Mouse (Mus musculus) forebrain, embryonic 14.5 days (tissue): Measurements from ENCODE around the gene Plac9b. TPM values are rescaled to one million over a fixed set of nuclear protein-coding genes. Genes with fewer than 3 reads are reported as not detected.
A peak's percentile ranks its signal among the peaks of the same experiment; 100 is the strongest.
"Not testable (repeated sequence)": the region's sequence is repeated elsewhere in the genome, so short reads cannot be mapped to it uniquely, and the experiment has no call there.

Experiments
- ATAC-seq: fragments of 200-750 bp; cut with Nextera tagmentation; 2 replicates; pipeline ENCODE4 v1.8.0; 2017; ENCODE audit warnings: mild to moderate bottlenecking, moderate library complexity
- DNase-seq: peaks from one replicate; pipeline ENCODE4 v3.0.0-alpha.2; 2015; ENCODE audit warnings: low spot score
- H3K27ac ChIP-seq: fragments of 300-500 bp; sonication (generic); 2 replicates; pipeline ENCODE4 v1.5.1; 2014; ENCODE audit warnings: low read depth, mild to moderate bottlenecking, control low read depth, low read length, moderate library complexity
- H3K27me3 ChIP-seq: fragments of 300-500 bp; sonication (generic); replicated peaks from 2 replicates; pipeline ENCODE4 v1.6.1; 2014; ENCODE audit warnings: low read length, control low read depth, mixed read lengths; ENCODE audit not compliant: control insufficient read depth, insufficient read depth
- H3K36me3 ChIP-seq: fragments of 300-500 bp; sonication (generic); 2 replicates; pipeline ENCODE4 v1.6.1; 2014; ENCODE audit warnings: low read length, control low read depth; ENCODE audit not compliant: control insufficient read depth, insufficient read depth
- H3K4me1 ChIP-seq: fragments of 300-500 bp; sonication (generic); 2 replicates; pipeline ENCODE4 v1.6.1; 2014; ENCODE audit warnings: antibody characterized with exemption, low read length, control low read depth; ENCODE audit not compliant: control insufficient read depth, insufficient read depth
- H3K4me2 ChIP-seq: fragments of 300-500 bp; sonication (generic); 2 replicates; pipeline ENCODE4 v1.6.1; 2014; ENCODE audit warnings: mild to moderate bottlenecking, control low read depth, low read length
- H3K4me3 ChIP-seq: fragments of 300-500 bp; sonication (generic); 2 replicates; pipeline ENCODE4 v1.5.1; 2014; ENCODE audit warnings: low read depth, low read length, control low read depth
- H3K9ac ChIP-seq: fragments of 300-500 bp; sonication (generic); 2 replicates; pipeline ENCODE4 v1.6.1; 2014; ENCODE audit warnings: mild to moderate bottlenecking, low read length, control low read depth, moderate library complexity
- H3K9me3 ChIP-seq: fragments of 300-500 bp; sonication (generic); replicated peaks from 2 replicates; pipeline ENCODE4 v1.6.1; 2016; ENCODE audit warnings: low read length, control low read depth, mixed read lengths; ENCODE audit not compliant: control insufficient read depth
- WGBS: fragments of 180-500 bp; shearing (Covaris S2); extraction: QIAGEN DNeasy Blood & Tissue Kit; methylation state at CpG from one replicate; pipeline ENCODE4 v1.1.7; 2014; 5-methylcytosine and 5-hydroxymethylcytosine counted together
- polyA plus RNA-seq: library from polyadenylated mRNA; unstranded; fragments of >200 nt; fragmentation: Nextera tagmentation; extraction: Ambion mirVana; gene quantifications from 2 replicates; pipeline ENCODE4 v1.2.1, GENCODE M21; 2014

The Plac9b gene
- polyA plus RNA-seq, result 5.2 and 7.4 TPM in 2 replicates

DNA sequence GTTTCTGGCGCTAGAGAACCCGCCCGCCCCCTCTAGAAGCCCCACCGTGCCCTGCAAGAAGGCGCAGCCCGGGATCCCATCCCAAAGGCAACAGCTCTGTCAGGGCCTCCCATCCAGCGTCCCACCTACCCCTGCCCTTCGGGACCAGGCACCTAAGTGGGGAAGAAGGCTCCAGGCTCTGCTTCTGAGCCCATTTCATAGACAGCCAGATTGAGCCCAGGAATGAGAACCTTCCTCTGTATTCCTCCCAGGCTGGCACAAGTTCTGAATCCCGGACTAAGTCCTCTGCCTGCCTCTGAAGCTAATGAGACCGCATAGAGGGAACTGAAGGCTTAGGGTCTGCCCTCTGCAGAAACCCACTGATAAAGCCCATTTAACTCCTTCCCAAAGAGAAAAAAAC, at the start of gene Plac9b:
Gene Plac9b, minus strand, starts transcription at position 101 of the 400 bp plus-strand sequence.
- not testable (repeated sequence) for H3K4me3 ChIP-seq, H3K27ac ChIP-seq, ATAC-seq, H3K9me3 ChIP-seq, H3K9ac ChIP-seq, H3K4me1 ChIP-seq, H3K4me2 ChIP-seq, H3K36me3 ChIP-seq, H3K27me3 ChIP-seq, DNase-seq
- WGBS, result no CpG with 5 or more reads among the region's 10 CpGs

- H3K9me3 ChIP-seq, H3K4me3 ChIP-seq, H3K27ac ChIP-seq, H3K9ac ChIP-seq, H3K27me3 ChIP-seq, DNase-seq, H3K4me1 ChIP-seq, H3K4me2 ChIP-seq, ATAC-seq, H3K36me3 ChIP-seq: not testable (repeated sequence)
- WGBS, result no CpG with 5 or more reads among the region's 5 CpGs
Measured at GRCm38 (mm10) chr14:26216233-26217000, 34.1 kb upstream of the Plac9b start.

DNA sequence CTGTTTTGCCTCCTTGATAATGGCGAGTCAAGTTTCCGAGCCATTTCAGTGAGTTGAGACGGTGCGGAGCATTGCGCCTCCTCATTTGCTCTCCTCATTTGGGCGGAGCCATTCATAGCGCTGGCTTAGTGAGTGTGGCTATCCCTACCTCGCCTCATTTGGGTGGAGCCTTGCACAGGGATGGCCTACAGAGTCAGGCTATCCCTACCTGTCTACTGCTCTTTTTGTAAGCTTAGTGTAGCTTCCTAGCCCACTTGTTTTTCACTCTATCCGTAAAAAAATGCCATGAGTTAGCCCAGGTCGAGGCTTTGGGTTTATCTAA, 24.6 kb upstream of the Plac9b start, which contains the start of gene Tmem254b:
Gene Tmem254b, minus strand, starts transcription at position 116 of the 322 bp plus-strand sequence.
- not testable (repeated sequence) for H3K9me3 ChIP-seq, H3K4me1 ChIP-seq, H3K36me3 ChIP-seq, DNase-seq, H3K27ac ChIP-seq, H3K4me2 ChIP-seq, H3K4me3 ChIP-seq, H3K9ac ChIP-seq, H3K27me3 ChIP-seq
- WGBS, result no CpG with 5 or more reads among the region's 10 CpGs
- peak; percentile 92 for ATAC-seq

GRCm38 (mm10) chr14:26206197-26206925, 24.1 kb upstream of the Plac9b start:
- not testable (repeated sequence) for H3K4me3 ChIP-seq, DNase-seq, H3K27ac ChIP-seq, H3K9ac ChIP-seq, H3K27me3 ChIP-seq, H3K4me2 ChIP-seq, H3K9me3 ChIP-seq, H3K4me1 ChIP-seq, H3K36me3 ChIP-seq
- WGBS, result no CpG with 5 or more reads among the region's 44 CpGs
- peak; percentile 94 for ATAC-seq

- not testable (repeated sequence) for H3K4me1 ChIP-seq, H3K4me3 ChIP-seq, H3K27me3 ChIP-seq, DNase-seq, H3K36me3 ChIP-seq, ATAC-seq, H3K9ac ChIP-seq, H3K27ac ChIP-seq, H3K9me3 ChIP-seq, H3K4me2 ChIP-seq
- WGBS, result no CpG with 5 or more reads among the region's 3 CpGs
Measured at GRCm38 (mm10) chr14:26197851-26198250, 15.6 kb upstream of the Plac9b start.

GRCm38 (mm10) chr14:26188361-26188760, 6.1 kb upstream of the Plac9b start:
- ATAC-seq, DNase-seq, H3K9ac ChIP-seq, H3K9me3 ChIP-seq, H3K27me3 ChIP-seq, H3K4me3 ChIP-seq, H3K27ac ChIP-seq, H3K4me2 ChIP-seq, H3K36me3 ChIP-seq, H3K4me1 ChIP-seq: not testable (repeated sequence)
- WGBS, result no CpG with 5 or more reads among the region's 8 CpGs

- not testable (repeated sequence) for DNase-seq
Measured at GRCm38 (mm10) chr14:26186638-26187037, 4.4 kb upstream of the Plac9b start.

DNA sequence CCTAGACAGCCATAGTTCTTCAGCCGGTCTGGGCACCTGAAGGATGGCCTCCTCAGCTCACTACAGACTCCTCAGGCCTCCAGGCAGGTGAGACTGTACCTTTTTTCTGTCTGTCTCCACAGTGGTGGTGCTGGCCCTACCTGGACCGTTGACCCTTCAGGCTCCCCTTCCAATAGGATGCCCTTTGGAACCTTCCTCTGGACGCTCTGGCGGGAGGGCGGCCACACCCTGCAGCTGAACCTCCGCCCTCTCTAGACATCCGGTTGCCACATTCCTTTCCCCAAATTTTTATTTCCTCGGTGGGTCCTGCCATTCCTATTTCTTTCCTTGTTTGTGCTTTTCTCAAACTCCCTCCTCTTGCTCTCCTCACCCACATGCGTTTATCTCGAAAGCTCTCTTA, 620 bp downstream of the Plac9b start:
- not testable (repeated sequence) for H3K27ac ChIP-seq, DNase-seq, H3K4me2 ChIP-seq, H3K27me3 ChIP-seq, H3K4me1 ChIP-seq, H3K9ac ChIP-seq, H3K4me3 ChIP-seq, ATAC-seq, H3K9me3 ChIP-seq, H3K36me3 ChIP-seq
- WGBS, result no CpG with 5 or more reads among the region's 10 CpGs

More at GRCm38 (mm10) chr14:26186638-26187037, 4.4 kb upstream of the Plac9b start:
- not testable (repeated sequence) for H3K36me3 ChIP-seq, H3K27ac ChIP-seq, H3K4me2 ChIP-seq, H3K27me3 ChIP-seq, H3K4me3 ChIP-seq, H3K9me3 ChIP-seq, ATAC-seq, H3K9ac ChIP-seq, H3K4me1 ChIP-seq
- no CpG with 5 or more reads among the region's 9 CpGs for WGBS

DNA sequence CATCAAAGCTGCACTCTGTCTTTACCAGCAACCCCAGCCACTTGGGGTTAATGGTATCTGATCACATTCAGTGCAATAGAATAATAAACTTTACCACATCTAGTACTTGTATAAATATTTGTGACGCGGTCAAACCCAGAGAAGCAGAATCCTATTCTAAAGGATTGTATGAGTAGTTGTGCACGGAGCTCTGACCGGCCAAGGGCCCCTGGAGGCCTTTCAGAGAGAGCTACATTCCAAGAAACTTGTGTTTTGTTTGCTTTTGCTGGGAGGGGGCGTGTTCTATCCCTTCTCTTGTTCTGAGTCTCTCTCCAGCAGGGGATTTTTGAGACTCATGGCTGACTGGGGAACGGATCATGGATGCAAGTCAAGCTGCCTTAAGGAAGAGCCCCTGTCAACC, 7.3 kb downstream of the Plac9b start:
- not testable (repeated sequence) for H3K27me3 ChIP-seq, H3K4me2 ChIP-seq, H3K4me3 ChIP-seq, H3K4me1 ChIP-seq, H3K9ac ChIP-seq, H3K9me3 ChIP-seq, H3K36me3 ChIP-seq, DNase-seq, ATAC-seq, H3K27ac ChIP-seq
- no CpG with 5 or more reads among the region's 6 CpGs for WGBS
